Comparison of ENCODE assay signal across 16 mouse cellular contexts in the genomic region with DNA sequence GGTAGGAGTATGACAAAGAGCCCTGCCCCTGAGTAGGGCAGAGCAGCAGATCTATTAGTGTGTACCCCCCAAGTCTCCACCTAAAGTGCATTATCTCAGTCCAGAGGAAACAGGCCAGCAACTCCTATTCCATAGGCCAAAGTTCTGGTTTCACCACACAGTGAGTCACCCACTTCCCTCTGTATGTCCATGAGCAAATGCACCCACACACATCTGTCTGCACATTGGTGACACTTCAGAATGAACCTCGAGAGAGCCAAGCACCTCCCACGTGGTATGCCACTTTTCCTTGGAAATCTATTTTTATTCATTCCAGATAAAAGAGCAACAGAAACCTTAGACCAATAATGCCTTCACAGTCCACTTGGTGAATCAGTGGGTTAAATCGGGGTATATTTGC. TPM values are rescaled to one million over a fixed set of nuclear protein-coding genes. Genes with fewer than 3 reads are reported as not detected.
DNase-seq lines count a peak whose midpoint lies in the region; ATAC-seq and TF ChIP-seq lines count a peak whose summit lies in the region.
"Had no signal": no experiment of that assay in that cellular context is flagged by ENCODE, and none has a peak within 500 bp of the region (broad histone marks: within the 10 kb centered on the region; RNA-seq: fewer than 3 reads in every experiment).

No protein-coding gene starts in this region.

- DNase-seq in heart, postnatal 0 days (ENCODE audit: low spot score), result peak; percentile 38
- no peak for DNase-seq in heart, adult 9 months (ENCODE audit: low spot score in 2 of 2)
- DNase-seq in 3T3-L1 (ENCODE audit: low read depth, low spot score) (peak; percentile 71), NIH3T3 (ENCODE audit: low read depth) (peak; percentile 62)
- DNase-seq in left cerebral cortex, postnatal 25 days (ENCODE audit: low spot score in 2 of 2), result peak; percentile 26 to 90
- no peak for DNase-seq in forebrain, embryonic 11.5 days (ENCODE audit: low spot score)
- DNase-seq in urinary bladder, postnatal 25 days (ENCODE audit: low spot score), result no peak
- DNase-seq: cerebellum, adult 2 months; lung, postnatal 10 days; thymus, adult 18-20 months had no signal

- no peaks in the 10 kb centered on the region for H3K9me3 ChIP-seq in heart, postnatal 0 days (replicated peaks; ENCODE audit: control insufficient read depth, low read length)
- H3K9me3 ChIP-seq in kidney, embryonic 16.5 days (ENCODE audit: low read length), result no peaks in the 10 kb centered on the region
- H3K9me3 ChIP-seq in forebrain, embryonic 11.5 days (ENCODE audit: control insufficient read depth, low read length), result no peaks in the 10 kb centered on the region
- H3K9me3 ChIP-seq: forebrain, embryonic 15.5 days; kidney, embryonic 15.5 days had no signal

- H3K27me3 ChIP-seq in heart, postnatal 0 days (ENCODE audit: control insufficient read depth, insufficient read depth, low read length), result no peaks in the 10 kb centered on the region
- H3K27me3 ChIP-seq in kidney, embryonic 16.5 days (ENCODE audit: insufficient read depth, low read length), result no peaks in the 10 kb centered on the region
- no peaks in the 10 kb centered on the region for H3K27me3 ChIP-seq in forebrain, embryonic 11.5 days (ENCODE audit: control insufficient read depth, insufficient read depth, low read length)
- H3K27me3 ChIP-seq: forebrain, embryonic 15.5 days; kidney, embryonic 15.5 days; Patski had no signal

- H3K27ac ChIP-seq in heart, postnatal 0 days (ENCODE audit: low read depth), result peak overlapping the region; percentile 26; the same call in 1 of the 2 replicates
- no peak overlapping the region for H3K27ac ChIP-seq in kidney, embryonic 16.5 days (ENCODE audit: low read length)
- H3K27ac ChIP-seq in forebrain, embryonic 11.5 days (ENCODE audit: low read depth, low read length), result no peak overlapping the region
- H3K27ac ChIP-seq: forebrain, embryonic 15.5 days; hindbrain, postnatal 0 days; kidney, embryonic 15.5 days had no signal

- TF ChIP-seq CTCF in heart, postnatal 0 days (IDR thresholded peaks at IDR 0.05; ENCODE audit: low read depth), result no peak

- TF ChIP-seq EP300 in heart, postnatal 0 days (IDR thresholded peaks at IDR 0.05; ENCODE audit: low read depth), result no peak

- no peak overlapping the region for H3K4me2 ChIP-seq in heart, postnatal 0 days (ENCODE audit: low read depth, low read length)
- H3K4me2 ChIP-seq in kidney, embryonic 16.5 days (replicated peaks; ENCODE audit: low read depth, low read length), result no peak overlapping the region
- H3K4me2 ChIP-seq in forebrain, embryonic 11.5 days (ENCODE audit: low read depth, low read length, severe bottlenecking), result no peak overlapping the region
- H3K4me2 ChIP-seq: forebrain, embryonic 15.5 days; kidney, embryonic 15.5 days; midbrain, embryonic 11.5 days had no signal

- WGBS in heart, postnatal 0 days, result 17% methylated on average over 3 of the region's 3 CpGs
- 72% methylated on average over 3 of the region's 3 CpGs for WGBS in kidney, embryonic 16.5 days
- WGBS in forebrain, embryonic 11.5 days, result 90% methylated on average over 3 of the region's 3 CpGs

- peak; percentile 75 for ATAC-seq in heart, postnatal 0 days (ENCODE audit: insufficient read depth, low read depth)
- ATAC-seq in kidney, embryonic 16.5 days (ENCODE audit: low FRiP score, low TSS enrichment), result no peak
- no peak for ATAC-seq in forebrain, embryonic 11.5 days (replicated peaks; ENCODE audit: low FRiP score)
- ATAC-seq: forebrain, embryonic 15.5 days; hindbrain, postnatal 0 days; Patski had no signal

- no peaks in the 10 kb centered on the region for H3K36me3 ChIP-seq in heart, postnatal 0 days (replicated peaks; ENCODE audit: control insufficient read depth, insufficient read depth, low read length)
- no peaks in the 10 kb centered on the region for H3K36me3 ChIP-seq in kidney, embryonic 16.5 days (ENCODE audit: insufficient read depth, low read length)
- H3K36me3 ChIP-seq in forebrain, embryonic 11.5 days (ENCODE audit: control insufficient read depth, insufficient read depth, low read length), result no peaks in the 10 kb centered on the region
- H3K36me3 ChIP-seq: forebrain, embryonic 15.5 days; kidney, embryonic 15.5 days had no signal

- H3K9ac ChIP-seq in heart, postnatal 0 days (replicated peaks; ENCODE audit: low read depth, low read length), result no peak overlapping the region
- no peak overlapping the region for H3K9ac ChIP-seq in kidney, embryonic 16.5 days (replicated peaks; ENCODE audit: low read length)
- no peak overlapping the region for H3K9ac ChIP-seq in forebrain, embryonic 11.5 days (ENCODE audit: low read length)
- H3K9ac ChIP-seq: forebrain, embryonic 15.5 days; kidney, embryonic 15.5 days had no signal

- H3K4me1 ChIP-seq in heart, postnatal 0 days (ENCODE audit: control insufficient read depth, insufficient read depth), result peaks cover 18% of the 10 kb centered on the region
- H3K4me1 ChIP-seq in kidney, embryonic 16.5 days (ENCODE audit: insufficient read depth, low read length), result no peaks in the 10 kb centered on the region
- no peaks in the 10 kb centered on the region for H3K4me1 ChIP-seq in forebrain, embryonic 11.5 days (replicated peaks; ENCODE audit: control insufficient read depth, insufficient read depth, low read length)
- H3K4me1 ChIP-seq: forebrain, embryonic 15.5 days had no signal

- intact Hi-C loops in left cerebral cortex, postnatal 25 days (cut with DNase I), result loop anchor here (2.0 kb wide), 1 partner anchor 38 kb away; a partner anchor contains a TSS

- H3K4me3 ChIP-seq in heart, postnatal 0 days (ENCODE audit: low read depth, low read length), result no peak overlapping the region
- no peak overlapping the region for H3K4me3 ChIP-seq in kidney, embryonic 16.5 days (ENCODE audit: low read length)
- no peak overlapping the region for H3K4me3 ChIP-seq in forebrain, embryonic 11.5 days (ENCODE audit: low read depth, low read length)
- H3K4me3 ChIP-seq: forebrain, embryonic 15.5 days; kidney, embryonic 15.5 days had no signal

RNA-seq across cellular contexts. Expression of a gene that starts 38.3 kb away (rescaled TPM):
- total RNA-seq in heart, postnatal 0 days (2014; rRNA removed; ENCODE audit: low replicate concordance), result 43.4 and 44.1 TPM in 2 replicates
- polyA plus RNA-seq in heart, postnatal 0 days (2015; fragmentation: Nextera tagmentation; extraction: Ambion mirVana), result 57.9 and 65.2 TPM in 2 replicates
- 10 to 100 TPM; 58.5 to 59.2 TPM for total RNA-seq in left cerebral cortex, postnatal 25 days (2021)
- 16.0 and 17.7 TPM in 2 replicates for polyA plus RNA-seq in kidney, embryonic 16.5 days (2015; fragmentation: Nextera tagmentation; extraction: Ambion mirVana)
- polyA plus RNA-seq in forebrain, embryonic 11.5 days (2014; fragmentation: Nextera tagmentation; extraction: Ambion mirVana), result 22.4 and 23.7 TPM in 2 replicates

Comparison
In these comparisons a context has a peak if more than half of its experiments do, and no peak if none do; other contexts are left out.
1. DNase-seq: peak in heart, postnatal 0 days (single experiment), 3T3-L1 (single experiment), NIH3T3 (single experiment) and left cerebral cortex, postnatal 25 days (2 of 2); none in heart, adult 9 months (0 of 2), forebrain, embryonic 11.5 days (single experiment) and urinary bladder, postnatal 25 days (single experiment).